Mouse (Mus musculus) erythroblast, embryonic 14.5 days (primary cell): Measurements from ENCODE around the gene Prr29.

Experiments used
- GATA1 ChIP-seq: IDR thresholded peaks from 2 replicates; pipeline ENCODE4 v1.6.1; 2012; ENCODE audit warnings: low read length, inconsistent platforms, mixed read lengths
- TAL1 ChIP-seq: IDR thresholded peaks from 3 replicates; pipeline ENCODE4 v1.6.1; 2012; ENCODE audit warnings: low read length, inconsistent platforms, mixed read lengths

GRCm38 (mm10) chr11:106374559-106374958 is 9.3 kb downstream of the Prr29 start:
- TF ChIP-seq TAL1 (no peak), GATA1 (no peak)
